Mouse (Mus musculus): Measurements from ENCODE around the gene Hbp1. TPM values are rescaled to one million over a fixed set of nuclear protein-coding genes. Genes with fewer than 3 reads are reported as not detected.

The Hbp1 gene
- polyA plus RNA-seq, 1 experiment from 2014 or later, result 121 TPM

DNA sequence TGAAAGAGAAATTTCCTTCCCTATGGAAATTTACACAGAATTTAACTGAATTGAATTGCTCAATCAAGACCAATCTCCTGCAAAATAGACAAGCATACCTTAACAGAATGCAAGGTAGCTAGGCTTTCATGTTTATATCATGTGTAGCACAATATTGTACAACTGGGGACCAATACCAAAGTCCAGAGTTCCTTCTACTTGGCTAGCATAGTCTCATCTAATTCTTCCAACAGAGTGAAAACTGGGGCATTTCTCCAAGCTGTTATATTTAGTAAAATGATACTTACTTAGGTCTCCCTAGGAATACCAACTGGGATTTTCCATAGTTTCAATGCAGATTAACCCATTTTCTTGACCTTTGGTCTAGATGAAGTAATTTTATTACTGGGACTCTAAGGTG is 11.3 kb downstream of the Hbp1 start:
- H3K27me3 ChIP-seq (ENCODE audit: insufficient read depth, low read length), result no peaks in the 10 kb centered on the region
- DNase-seq, result no peak
- H3K4me2 ChIP-seq, result no peak overlapping the region
- H3K4me3 ChIP-seq (ENCODE audit: low read depth, low read length), result no peak overlapping the region
- no peak overlapping the region for H3K9ac ChIP-seq
- no peak for ATAC-seq (ENCODE audit: insufficient read depth)
- H3K27ac ChIP-seq (ENCODE audit: low read depth), result no peak overlapping the region
- H3K4me1 ChIP-seq (ENCODE audit: insufficient read depth), result no peaks in the 10 kb centered on the region
- peaks cover 77% of the 10 kb centered on the region for H3K36me3 ChIP-seq (ENCODE audit: insufficient read depth)
- TF ChIP-seq CTCF (IDR thresholded peaks at IDR 0.05; ENCODE audit: low read depth), result no peak
- no peaks in the 10 kb centered on the region for H3K9me3 ChIP-seq (ENCODE audit: low read depth, low read length)

- TF ChIP-seq CTCF (IDR thresholded peaks at IDR 0.05; ENCODE audit: low read depth), result no peak
- no peak overlapping the region for H3K27ac ChIP-seq (ENCODE audit: low read depth)
- no peaks in the 10 kb centered on the region for H3K9me3 ChIP-seq (ENCODE audit: low read depth, low read length)
- WGBS, result 91% methylated on average over 4 of the region's 4 CpGs
- ATAC-seq (ENCODE audit: insufficient read depth), result no peak
- no peak for DNase-seq
- H3K4me3 ChIP-seq (ENCODE audit: low read depth, low read length), result no peak overlapping the region
- H3K4me1 ChIP-seq (ENCODE audit: insufficient read depth), result no peaks in the 10 kb centered on the region
- H3K36me3 ChIP-seq (ENCODE audit: insufficient read depth), result peaks cover 78% of the 10 kb centered on the region
- no peak overlapping the region for H3K9ac ChIP-seq
- no peak overlapping the region for H3K4me2 ChIP-seq
- no peaks in the 10 kb centered on the region for H3K27me3 ChIP-seq (ENCODE audit: insufficient read depth, low read length)
These were observed 11.8 kb downstream of the Hbp1 start for GRCm38 (mm10) chr12:31938391-31938997.

DNA sequence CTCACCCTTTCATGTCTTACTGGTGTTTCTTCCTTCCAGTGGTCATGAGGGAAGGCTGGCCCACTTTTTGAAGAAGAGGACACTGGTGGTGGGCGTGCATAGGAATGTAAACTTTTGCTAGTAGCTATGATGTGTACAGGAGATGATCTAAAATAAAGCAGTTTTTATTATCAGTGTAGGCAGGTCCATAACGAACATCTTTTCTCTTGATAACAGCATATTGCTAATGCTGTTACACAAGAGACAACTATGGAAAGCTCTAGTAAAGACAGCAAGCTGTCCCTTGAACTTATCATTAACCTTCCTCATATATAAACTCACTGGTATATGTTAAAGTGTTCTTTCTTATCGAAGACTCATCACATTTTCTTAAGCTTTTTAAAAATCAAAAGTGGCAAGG is 12.7 kb downstream of the Hbp1 start:
- Histone ChIP-seq H3K9me3 (ENCODE audit: low read depth, low read length) (no peaks in the 10 kb centered on the region), H3K4me3 (ENCODE audit: low read depth, low read length) (no peak overlapping the region), H3K4me2 (no peak overlapping the region), H3K9ac (no peak overlapping the region), H3K4me1 (ENCODE audit: insufficient read depth) (no peaks in the 10 kb centered on the region), H3K27ac (ENCODE audit: low read depth) (no peak overlapping the region), H3K27me3 (ENCODE audit: insufficient read depth, low read length) (no peaks in the 10 kb centered on the region), H3K36me3 (ENCODE audit: insufficient read depth) (peaks cover 76% of the 10 kb centered on the region)
- ATAC-seq (ENCODE audit: insufficient read depth) (no peak), DNase-seq (no peak)
- TF ChIP-seq CTCF (IDR thresholded peaks at IDR 0.05; ENCODE audit: low read depth), result no peak
- WGBS, result 81% methylated on average over 3 of the region's 3 CpGs

DNA sequence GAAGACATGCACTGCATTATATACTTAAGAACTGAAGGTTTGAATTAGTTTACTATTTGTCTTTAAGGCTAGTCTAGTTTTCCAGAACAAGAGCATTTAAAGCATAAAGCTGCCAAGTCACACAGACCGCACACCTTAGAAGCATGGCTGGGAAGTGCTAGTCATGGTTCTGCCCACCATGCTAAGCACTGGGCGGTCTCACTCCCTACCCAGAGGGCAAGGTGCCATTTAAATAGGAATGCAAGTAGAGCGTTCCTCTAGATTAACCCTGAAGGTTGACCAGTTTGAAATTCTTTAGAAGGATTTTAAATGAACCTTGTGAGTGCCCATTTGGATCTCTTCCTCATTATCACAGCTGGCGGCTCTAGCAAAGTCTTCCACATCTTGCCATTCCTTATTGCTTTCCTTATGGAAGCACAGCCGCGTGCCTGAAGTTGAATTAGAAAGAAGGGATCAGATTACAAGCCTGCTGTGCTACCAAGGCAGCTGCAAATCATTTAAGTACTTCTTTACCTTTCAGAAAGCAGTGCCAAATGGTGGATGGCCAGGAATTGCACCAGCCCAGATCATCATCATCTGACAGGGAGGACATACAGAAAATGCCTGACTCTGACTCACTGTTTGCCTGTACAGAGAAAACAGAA is 13.6 kb downstream of the Hbp1 start:
- DNase-seq (no peak), ATAC-seq (ENCODE audit: insufficient read depth) (no peak)
- 48% methylated on average over 6 of the region's 6 CpGs for WGBS
- peaks cover 80% of the 10 kb centered on the region for H3K36me3 ChIP-seq (ENCODE audit: insufficient read depth)
- H3K4me2 ChIP-seq, result no peak overlapping the region
- H3K4me3 ChIP-seq (ENCODE audit: low read depth, low read length), result no peak overlapping the region
- no peaks in the 10 kb centered on the region for H3K27me3 ChIP-seq (ENCODE audit: insufficient read depth, low read length)
- H3K27ac ChIP-seq (ENCODE audit: low read depth), result no peak overlapping the region
- no peaks in the 10 kb centered on the region for H3K4me1 ChIP-seq (ENCODE audit: insufficient read depth)
- no peak overlapping the region for H3K9ac ChIP-seq
- no peaks in the 10 kb centered on the region for H3K9me3 ChIP-seq (ENCODE audit: low read depth, low read length)
- TF ChIP-seq CTCF (IDR thresholded peaks at IDR 0.05; ENCODE audit: low read depth), result no peak

DNA sequence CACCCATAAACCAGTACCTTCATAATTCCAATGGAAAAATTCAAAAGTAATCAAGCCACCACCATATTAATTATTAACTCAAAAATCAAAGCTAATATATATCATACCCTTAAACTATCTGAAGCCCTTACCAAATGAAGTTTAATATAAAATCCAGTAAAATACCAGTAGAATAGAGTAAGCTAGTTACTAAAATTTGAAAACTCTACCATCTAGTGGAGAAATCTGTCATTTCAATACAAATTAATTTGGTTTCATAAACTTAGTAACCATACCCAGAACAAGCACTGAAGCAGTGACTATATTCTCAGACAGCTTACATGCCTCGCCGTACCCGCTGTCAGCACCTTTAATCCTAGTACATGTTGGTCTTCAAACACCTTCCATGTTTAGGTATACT is 18.5 kb downstream of the Hbp1 start:
- ATAC-seq (ENCODE audit: insufficient read depth), result no peak
- TF ChIP-seq CTCF (IDR thresholded peaks at IDR 0.05; ENCODE audit: low read depth), result no peak
- no peak overlapping the region for H3K9ac ChIP-seq
- H3K27ac ChIP-seq (ENCODE audit: low read depth), result no peak overlapping the region
- no peak overlapping the region for H3K4me2 ChIP-seq
- peak; percentile 27 for DNase-seq
- H3K9me3 ChIP-seq (ENCODE audit: low read depth, low read length), result no peaks in the 10 kb centered on the region
- peaks cover 76% of the 10 kb centered on the region for H3K36me3 ChIP-seq (ENCODE audit: insufficient read depth)
- H3K27me3 ChIP-seq (ENCODE audit: insufficient read depth, low read length), result no peaks in the 10 kb centered on the region
- WGBS, result 94% methylated on average over 3 of the region's 3 CpGs
- H3K4me3 ChIP-seq (ENCODE audit: low read depth, low read length), result no peak overlapping the region
- no peaks in the 10 kb centered on the region for H3K4me1 ChIP-seq (ENCODE audit: insufficient read depth)

DNA sequence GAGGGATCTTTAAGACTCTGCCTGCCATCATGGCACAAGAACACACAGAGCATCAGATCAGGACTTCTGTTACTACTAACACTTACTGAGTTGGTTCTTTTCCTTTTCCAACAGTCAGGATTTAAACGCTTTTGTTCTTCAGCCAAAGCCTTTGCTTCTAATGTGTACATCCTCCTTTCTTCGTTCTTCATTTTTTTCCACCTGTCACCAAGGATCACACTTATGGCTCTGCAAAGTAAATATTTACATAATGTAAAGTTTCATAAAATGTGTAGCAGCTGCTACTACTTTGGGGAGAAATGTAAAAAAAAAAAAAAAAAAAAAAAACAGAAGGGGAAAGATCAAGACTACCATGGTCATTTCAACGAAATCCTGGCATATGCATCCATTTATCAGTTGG is 21.8 kb downstream of the Hbp1 start:
- Histone ChIP-seq H3K27ac (ENCODE audit: low read depth) (peak overlapping the region; percentile 6; the same call in 1 of the 2 replicates), H3K4me3 (ENCODE audit: low read depth, low read length) (no peak overlapping the region), H3K4me1 (ENCODE audit: insufficient read depth) (no peaks in the 10 kb centered on the region), H3K27me3 (ENCODE audit: insufficient read depth, low read length) (no peaks in the 10 kb centered on the region), H3K4me2 (no peak overlapping the region), H3K9me3 (ENCODE audit: low read depth, low read length) (no peaks in the 10 kb centered on the region), H3K9ac (no peak overlapping the region), H3K36me3 (ENCODE audit: insufficient read depth) (peaks cover 79% of the 10 kb centered on the region)
- peak; percentile 68 for DNase-seq
- no peak for TF ChIP-seq CTCF (IDR thresholded peaks at IDR 0.05; ENCODE audit: low read depth)
- 29% methylated on average over 3 of the region's 3 CpGs for WGBS
- peak; percentile 64; the same call in 1 of the 2 replicates for ATAC-seq (ENCODE audit: insufficient read depth)

DNA sequence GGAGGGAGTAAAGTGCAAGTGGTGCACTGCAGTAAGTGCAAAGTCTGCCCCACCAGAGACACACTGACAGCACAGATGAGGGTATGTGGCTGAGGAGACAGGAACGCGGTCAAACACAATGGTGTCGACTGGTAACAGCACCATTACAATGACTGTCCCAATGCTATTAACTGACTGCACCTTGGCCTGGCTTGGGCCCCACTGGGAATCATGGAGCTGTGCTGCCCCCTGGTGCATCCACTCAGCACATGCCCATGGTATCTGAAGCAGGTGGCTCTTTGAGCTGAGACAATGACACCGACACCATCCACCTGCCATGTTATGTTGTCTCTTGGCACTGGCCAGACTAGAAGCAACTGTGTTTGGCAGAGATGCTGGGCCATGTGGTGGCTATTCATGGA is 23.7 kb downstream of the Hbp1 start:
- Histone ChIP-seq H3K4me3 (ENCODE audit: low read depth, low read length) (no peak overlapping the region), H3K4me1 (ENCODE audit: insufficient read depth) (no peaks in the 10 kb centered on the region), H3K27me3 (ENCODE audit: insufficient read depth, low read length) (no peaks in the 10 kb centered on the region), H3K9ac (no peak overlapping the region), H3K4me2 (no peak overlapping the region), H3K27ac (ENCODE audit: low read depth) (no peak overlapping the region), H3K9me3 (ENCODE audit: low read depth, low read length) (no peaks in the 10 kb centered on the region), H3K36me3 (ENCODE audit: insufficient read depth) (peaks cover 66% of the 10 kb centered on the region)
- peak; percentile 70 for DNase-seq
- 55% methylated on average over 4 of the region's 4 CpGs for WGBS
- ATAC-seq (ENCODE audit: insufficient read depth), result peak; percentile 39; the same call in 1 of the 2 replicates
- TF ChIP-seq CTCF (IDR thresholded peaks at IDR 0.05; ENCODE audit: low read depth), result peak; percentile 82
